Mouse (Mus musculus) liver, adult 2 months (tissue): ENCODE results near the gene Gm28038.
A peak's percentile ranks its signal among the peaks of the same experiment; 100 is the strongest.

ENCODE experiments used
- CTCF ChIP-seq: fragments of 200-500 bp; IDR thresholded peaks from 2 replicates; pipeline ENCODE4 v1.5.1; 2011; ENCODE audit warnings: low read depth, low read length, control low read depth
- POLR2A ChIP-seq: fragments of 200-500 bp; IDR thresholded peaks from 2 replicates; pipeline ENCODE4 v1.6.1; 2011; ENCODE audit warnings: low read length, control low read depth; ENCODE audit not compliant: insufficient read depth; ENCODE audit errors: extremely low read depth

DNA sequence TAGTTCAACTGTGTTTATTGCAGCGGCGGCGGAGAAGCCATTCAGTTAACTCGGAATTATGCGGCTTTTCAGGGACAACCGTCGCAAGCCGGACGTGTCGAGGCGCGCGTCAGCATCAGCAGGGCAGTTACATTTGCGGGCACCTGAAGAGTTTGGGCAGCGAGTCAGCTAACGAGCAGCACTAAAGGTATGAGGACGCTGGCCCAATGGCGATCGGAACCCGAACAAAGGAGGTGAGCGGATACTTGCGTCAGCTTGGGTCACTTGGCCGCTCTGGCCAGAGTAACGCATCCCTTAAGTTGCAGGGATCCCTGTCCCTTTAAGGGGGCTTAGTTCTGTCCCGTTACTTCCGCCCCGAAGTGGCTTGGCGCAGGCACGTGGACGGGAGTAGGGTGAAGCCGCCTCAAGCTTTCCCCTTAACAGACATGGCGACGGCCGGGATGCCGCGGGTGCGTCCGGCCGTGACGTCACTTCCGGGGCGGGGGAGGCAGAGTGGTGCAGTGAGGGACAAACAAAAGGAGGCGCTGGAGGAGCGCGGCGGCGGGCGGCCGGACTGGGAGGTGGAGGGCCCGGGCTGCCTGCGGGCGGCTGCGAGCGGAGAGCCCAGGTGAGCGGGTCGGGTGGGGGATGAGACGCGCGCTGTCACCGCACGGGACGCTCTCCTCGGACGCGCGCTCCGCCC is 43.5 kb upstream of the Gm28038 start, which contains the start of gene Lrrc8a:
- peak; percentile 40 for TF ChIP-seq CTCF
- peak; percentile 75 for TF ChIP-seq POLR2A
